Mouse (Mus musculus) intestine, postnatal 0 days (tissue): Measurements from ENCODE around the gene Tnnt2. TPM values are rescaled to one million over a fixed set of nuclear protein-coding genes. Genes with fewer than 3 reads are reported as not detected.
A peak's percentile ranks its signal among the peaks of the same experiment; 100 is the strongest.

Source experiments
- ATAC-seq: fragments of 200-750 bp; cut with Nextera tagmentation; 2 replicates; pipeline ENCODE4 v1.8.0; 2017; ENCODE audit warnings: mild to moderate bottlenecking, moderate TSS enrichment, moderate library complexity
- H3K27ac ChIP-seq: fragments of 300-500 bp; sonication (generic); 2 replicates; pipeline ENCODE4 v1.5.1; 2014; ENCODE audit warnings: mild to moderate bottlenecking, low read depth, low read length, moderate library complexity
- H3K27me3 ChIP-seq: fragments of 300-500 bp; sonication (generic); replicated peaks from 2 replicates; pipeline ENCODE4 v1.6.1; 2014; ENCODE audit warnings: low read length, mixed read lengths; ENCODE audit not compliant: control insufficient read depth, insufficient read depth
- H3K36me3 ChIP-seq: fragments of 300-500 bp; sonication (generic); 2 replicates; pipeline ENCODE4 v1.6.1; 2014; ENCODE audit warnings: mild to moderate bottlenecking, moderate library complexity; ENCODE audit not compliant: control insufficient read depth, insufficient read depth
- H3K4me1 ChIP-seq: fragments of 300-500 bp; sonication (generic); replicated peaks from 2 replicates; pipeline ENCODE4 v1.6.1; 2014; ENCODE audit warnings: antibody characterized with exemption, low read length, mixed read lengths; ENCODE audit not compliant: control insufficient read depth, insufficient read depth
- H3K4me2 ChIP-seq: fragments of 300-500 bp; sonication (generic); replicated peaks from 2 replicates; pipeline ENCODE4 v1.6.1; 2014; ENCODE audit warnings: low read depth, mild to moderate bottlenecking, moderate library complexity
- H3K4me3 ChIP-seq: fragments of 300-500 bp; sonication (generic); 2 replicates; pipeline ENCODE4 v1.5.1; 2014; ENCODE audit warnings: low read depth, low read length
- H3K9ac ChIP-seq: fragments of 300-500 bp; sonication (generic); 2 replicates; pipeline ENCODE4 v1.6.1; 2014; ENCODE audit warnings: mild to moderate bottlenecking, low read depth, low read length
- H3K9me3 ChIP-seq: fragments of 300-500 bp; sonication (generic); 2 replicates; pipeline ENCODE4 v1.6.1; 2016; ENCODE audit warnings: mixed run types; ENCODE audit not compliant: control insufficient read depth
- CTCF ChIP-seq: sonication (generic); IDR thresholded peaks from 2 replicates; pipeline ENCODE4 v1.5.1; 2016; ENCODE audit warnings: low read depth, mild to moderate bottlenecking, control low read depth, antibody characterized with exemption, moderate library complexity
- WGBS: fragments of 180-500 bp; shearing (Covaris S2); extraction: QIAGEN DNeasy Blood & Tissue Kit; methylation state at CpG from one replicate; pipeline ENCODE4 v1.1.7; 2014; 5-methylcytosine and 5-hydroxymethylcytosine counted together
- polyA plus RNA-seq: library from polyadenylated mRNA; unstranded; fragments of >200 nt; fragmentation: Nextera tagmentation; extraction: Ambion mirVana; gene quantifications from 2 replicates; pipeline ENCODE4 v1.2.1, GENCODE M21; 2015

The Tnnt2 gene
- polyA plus RNA-seq, 1 experiment from 2014 or later = 56.8 TPM

DNA sequence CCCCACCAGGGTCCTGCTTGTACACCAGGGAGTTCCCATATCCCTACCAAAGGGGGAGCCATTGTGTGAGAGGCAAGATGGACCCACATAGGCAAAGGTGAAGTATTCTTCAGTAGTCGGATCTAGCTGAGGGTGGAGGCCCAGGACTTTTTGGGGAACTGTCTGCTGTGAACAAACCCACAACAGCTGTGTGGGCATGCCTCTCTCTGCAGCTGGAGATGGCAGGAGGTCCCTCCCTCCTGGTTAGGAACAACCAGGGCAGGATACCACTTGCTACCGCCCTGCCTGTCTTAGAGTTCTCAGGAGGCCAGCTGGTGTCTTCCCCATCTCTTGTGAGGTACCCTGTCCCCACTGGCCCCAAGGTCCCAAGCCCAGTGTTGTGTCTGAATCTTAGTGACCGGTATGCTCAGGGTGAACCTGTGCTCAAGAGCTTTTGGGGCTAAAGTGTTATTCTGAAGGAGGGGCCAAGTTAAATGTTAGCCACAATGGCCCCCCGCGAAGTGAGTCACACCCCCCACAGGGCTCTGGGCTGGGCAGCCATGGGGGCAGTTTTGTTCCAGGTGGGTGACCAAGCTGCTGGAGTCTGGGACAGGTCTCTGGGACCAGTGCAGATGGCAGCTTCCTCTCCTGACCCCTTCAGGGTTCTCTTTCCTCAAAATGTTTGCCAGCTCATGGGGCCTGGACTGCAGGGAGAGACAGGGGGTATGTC lies 22.3 kb upstream of the Tnnt2 start:
- H3K4me2 ChIP-seq = no peak overlapping the region
- ATAC-seq = no peak
- H3K9me3 ChIP-seq = no peaks in the 10 kb centered on the region
- TF ChIP-seq CTCF = peak; percentile 39
- WGBS = 63% methylated on average over 5 of the region's 5 CpGs
- H3K4me1 ChIP-seq = peaks cover 34% of the 10 kb centered on the region
- H3K27me3 ChIP-seq = no peaks in the 10 kb centered on the region
- no peak overlapping the region for H3K4me3 ChIP-seq
- 0 out of 2 replicates have a peak overlapping the region, but pooled peaks have one; percentile 3 for H3K9ac ChIP-seq
- no peaks in the 10 kb centered on the region for H3K36me3 ChIP-seq
- H3K27ac ChIP-seq = peak overlapping the region; percentile 89

DNA sequence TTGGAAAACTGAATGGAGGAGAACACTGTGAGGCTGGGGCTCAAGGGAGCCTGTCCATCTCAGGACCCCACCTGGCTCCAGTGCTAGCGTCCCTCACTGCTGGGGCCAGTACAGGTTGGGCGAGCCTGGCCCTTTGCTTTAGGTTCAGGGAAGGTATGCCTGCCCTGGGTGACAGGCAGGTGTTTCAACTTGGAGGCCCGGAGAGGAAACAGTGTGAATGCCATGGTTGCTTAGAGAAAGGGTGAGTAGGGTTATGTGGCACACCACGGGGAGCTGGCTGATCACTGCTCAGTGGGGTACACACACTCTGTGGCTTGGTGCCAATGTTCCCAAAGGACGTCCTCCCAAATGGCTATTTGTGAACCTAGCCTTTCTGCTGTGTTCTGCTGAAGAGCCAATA lies 21.6 kb upstream of the Tnnt2 start:
- TF ChIP-seq CTCF = no peak
- Histone ChIP-seq H3K9ac (0 out of 2 replicates have a peak overlapping the region, but pooled peaks have one; percentile 3), H3K9me3 (no peaks in the 10 kb centered on the region), H3K27me3 (no peaks in the 10 kb centered on the region), H3K27ac (peak overlapping the region; percentile 89), H3K4me1 (peaks cover 31% of the 10 kb centered on the region), H3K36me3 (no peaks in the 10 kb centered on the region), H3K4me2 (no peak overlapping the region), H3K4me3 (no peak overlapping the region)
- 58% methylated on average over 5 of the region's 5 CpGs for WGBS
- ATAC-seq = no peak

DNA sequence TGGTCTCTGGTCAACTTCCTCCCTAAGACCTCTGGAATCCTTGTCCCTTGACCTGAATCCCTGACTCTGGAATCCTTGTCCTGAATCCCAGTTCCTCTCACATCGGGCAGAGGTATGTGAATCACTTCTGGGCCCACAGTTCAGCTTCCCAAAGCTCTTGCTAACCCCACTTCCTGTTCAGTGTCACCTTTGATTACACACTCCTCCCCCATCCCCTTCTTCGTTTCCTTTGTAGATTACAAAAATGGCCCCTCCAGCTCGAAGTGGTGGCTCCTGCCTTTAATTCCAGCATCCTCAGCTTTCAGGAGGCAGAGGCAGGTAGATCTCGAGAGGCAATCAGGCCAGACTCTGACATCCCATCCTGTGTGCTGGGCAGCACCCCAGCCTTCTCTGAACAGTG lies 18.6 kb upstream of the Tnnt2 start:
- WGBS = 33% methylated on average over 4 of the region's 4 CpGs
- H3K27ac ChIP-seq = no peak overlapping the region
- peak overlapping the region; percentile 80; the same call in 1 of the 2 replicates for H3K4me2 ChIP-seq
- H3K27me3 ChIP-seq = no peaks in the 10 kb centered on the region
- no peaks in the 10 kb centered on the region for H3K36me3 ChIP-seq
- peaks cover 20% of the 10 kb centered on the region for H3K4me1 ChIP-seq
- ATAC-seq = no peak
- H3K9me3 ChIP-seq = no peaks in the 10 kb centered on the region
- peak overlapping the region; percentile 65; the same call in 1 of the 2 replicates for H3K4me3 ChIP-seq
- TF ChIP-seq CTCF = no peak
- H3K9ac ChIP-seq = no peak overlapping the region

- WGBS = under 1% methylated on average over 63 of the region's 63 CpGs
- TF ChIP-seq CTCF = no peak
- Histone ChIP-seq H3K4me3 (peak within 1 kb of the TSS; percentile 65), H3K9ac (peak within 1 kb of the TSS; percentile 83), H3K4me2 (peak within 1 kb of the TSS; percentile 80), H3K27me3 (no peaks in the 10 kb centered on the region), H3K4me1 (peaks cover 12% of the 10 kb centered on the region), H3K9me3 (no peaks in the 10 kb centered on the region), H3K27ac (peak within 1 kb of the TSS; percentile 95), H3K36me3 (no peaks in the 10 kb centered on the region)
- ATAC-seq = peak; percentile 72
Observed at GRCm38 (mm10) chr1:135818481-135819086, 17.6 kb upstream of the Tnnt2 start, which contains the start of gene Lad1. Gene Lad1, plus strand, starts transcription at chr1:135818598.

GRCm38 (mm10) chr1:135820071-135820470 lies 16.1 kb upstream of the Tnnt2 start:
- Histone ChIP-seq H3K27me3 (no peaks in the 10 kb centered on the region), H3K36me3 (no peaks in the 10 kb centered on the region), H3K27ac (peak overlapping the region; percentile 95), H3K4me2 (peak overlapping the region; percentile 80), H3K4me3 (peak overlapping the region; percentile 65), H3K9ac (peak overlapping the region; percentile 83), H3K9me3 (no peaks in the 10 kb centered on the region), H3K4me1 (peaks cover 5% of the 10 kb centered on the region)
- TF ChIP-seq CTCF = no peak
- 45% methylated on average over 10 of the region's 10 CpGs for WGBS
- peak; percentile 74 for ATAC-seq

GRCm38 (mm10) chr1:135820736-135821364 lies 15.3 kb upstream of the Tnnt2 start:
- TF ChIP-seq CTCF = no peak
- peak; percentile 46 for ATAC-seq
- Histone ChIP-seq H3K27me3 (no peaks in the 10 kb centered on the region), H3K4me3 (peak overlapping the region; percentile 65), H3K4me2 (peak overlapping the region; percentile 80), H3K4me1 (peaks cover 5% of the 10 kb centered on the region; the same call in 1 of the 2 replicates), H3K9ac (peak overlapping the region; percentile 55), H3K27ac (peak overlapping the region; percentile 95), H3K36me3 (peaks cover 5% of the 10 kb centered on the region; the same call in 1 of the 2 replicates), H3K9me3 (no peaks in the 10 kb centered on the region)
- 40% methylated on average over 16 of the region's 16 CpGs for WGBS
